Mouse (Mus musculus): ENCODE data around the gene Taf1c. TPM values are rescaled to one million over a fixed set of nuclear protein-coding genes. Genes with fewer than 3 reads are reported as not detected.

Taf1c gene
- polyA plus RNA-seq (2015; fragmentation: Nextera tagmentation; extraction: Ambion mirVana): 11.4 and 11.7 TPM in 2 replicates

- Histone ChIP-seq H3K4me3 (peak within 1 kb of the TSS; percentile 77), H3K27ac (peak within 1 kb of the TSS; percentile 71), H3K36me3 (peaks cover 27% of the 10 kb centered on the region), H3K9ac (peak within 1 kb of the TSS; percentile 79), H3K4me1 (peaks cover 14% of the 10 kb centered on the region), H3K4me2 (peak within 1 kb of the TSS; percentile 80), H3K27me3 (no peaks in the 10 kb centered on the region), H3K9me3 (no peaks in the 10 kb centered on the region)
- whole genome bisulfite sequencing: 0% methylated on average over 23 of the region's 23 CpGs
- peak; percentile 61; the same call in 1 of the 2 replicates for ATAC-seq (ENCODE audit: insufficient number of reproducible peaks, low FRiP score, low TSS enrichment, low read depth)
Observed at GRCm38 (mm10) chr8:119604996-119605395, at the start of gene Taf1c. TSS of gene Taf1c (minus strand) at chr8:119605222.

- Histone ChIP-seq H3K4me3 (no peak overlapping the region), H3K9me3 (no peaks in the 10 kb centered on the region), H3K27ac (no peak overlapping the region), H3K4me1 (peaks cover 11% of the 10 kb centered on the region; the same call in 1 of the 2 replicates), H3K4me2 (no peak overlapping the region), H3K27me3 (no peaks in the 10 kb centered on the region), H3K36me3 (no peaks in the 10 kb centered on the region), H3K9ac (no peak overlapping the region)
- WGBS: 15% methylated on average over 2 of the region's 2 CpGs
- ATAC-seq (ENCODE audit: insufficient number of reproducible peaks, low FRiP score, low TSS enrichment, low read depth): no peak
Observed at GRCm38 (mm10) chr8:119651324-119651723, 46.3 kb upstream of the Taf1c start.

GRCm38 (mm10) chr8:119646846-119647245, 41.8 kb upstream of the Taf1c start:
- WGBS: 81% methylated on average over 7 of the region's 7 CpGs
- no peak for ATAC-seq (ENCODE audit: insufficient number of reproducible peaks, low FRiP score, low TSS enrichment, low read depth)
- Histone ChIP-seq H3K9ac (no peak overlapping the region), H3K36me3 (no peaks in the 10 kb centered on the region), H3K4me3 (no peak overlapping the region), H3K27ac (no peak overlapping the region), H3K27me3 (no peaks in the 10 kb centered on the region), H3K4me2 (no peak overlapping the region), H3K4me1 (peaks cover 10% of the 10 kb centered on the region; the same call in 1 of the 2 replicates), H3K9me3 (no peaks in the 10 kb centered on the region)

- 72% methylated on average over 3 of the region's 3 CpGs for WGBS
Observed at GRCm38 (mm10) chr8:119646197-119646596, 41.2 kb upstream of the Taf1c start.

GRCm38 (mm10) chr8:119644981-119645597, 40.1 kb upstream of the Taf1c start:
- Histone ChIP-seq H3K4me1 (0 out of 2 replicates have a peak, but pooled peaks cover 2% of the 10 kb centered on the region), H3K36me3 (no peaks in the 10 kb centered on the region), H3K9me3 (no peaks in the 10 kb centered on the region), H3K27ac (no peak overlapping the region), H3K9ac (no peak overlapping the region), H3K4me2 (no peak overlapping the region), H3K4me3 (no peak overlapping the region), H3K27me3 (no peaks in the 10 kb centered on the region)
- ATAC-seq (ENCODE audit: insufficient number of reproducible peaks, low FRiP score, low TSS enrichment, low read depth): no peak
- WGBS: 60% methylated on average over 18 of the region's 18 CpGs

More at GRCm38 (mm10) chr8:119646197-119646596, 41.2 kb upstream of the Taf1c start:
- no peak overlapping the region for H3K9ac ChIP-seq
- no peak for ATAC-seq (ENCODE audit: insufficient number of reproducible peaks, low FRiP score, low TSS enrichment, low read depth)
- peaks cover 3% of the 10 kb centered on the region; the same call in 1 of the 2 replicates for H3K4me1 ChIP-seq
- H3K36me3 ChIP-seq: no peaks in the 10 kb centered on the region
- H3K4me2 ChIP-seq: no peak overlapping the region
- no peaks in the 10 kb centered on the region for H3K27me3 ChIP-seq
- H3K27ac ChIP-seq: no peak overlapping the region
- no peak overlapping the region for H3K4me3 ChIP-seq
- H3K9me3 ChIP-seq: no peaks in the 10 kb centered on the region

GRCm38 (mm10) chr8:119644429-119644960, 39.5 kb upstream of the Taf1c start:
- 43% methylated on average over 17 of the region's 17 CpGs for WGBS
- no peak for ATAC-seq (ENCODE audit: insufficient number of reproducible peaks, low FRiP score, low TSS enrichment, low read depth)
- no peaks in the 10 kb centered on the region for H3K27me3 ChIP-seq

GRCm38 (mm10) chr8:119642960-119643359, 37.9 kb upstream of the Taf1c start:
- no peaks in the 10 kb centered on the region for H3K27me3 ChIP-seq
- 93% methylated on average over 1 of the region's 1 CpGs for WGBS
- H3K9me3 ChIP-seq: no peaks in the 10 kb centered on the region
- no peaks in the 10 kb centered on the region for H3K36me3 ChIP-seq
- no peak overlapping the region for H3K4me3 ChIP-seq
- no peak for ATAC-seq (ENCODE audit: insufficient number of reproducible peaks, low FRiP score, low TSS enrichment, low read depth)
- H3K4me1 ChIP-seq: 0 out of 2 replicates have a peak, but pooled peaks cover 2% of the 10 kb centered on the region
- H3K9ac ChIP-seq: no peak overlapping the region
- H3K27ac ChIP-seq: no peak overlapping the region
- H3K4me2 ChIP-seq: no peak overlapping the region

More at GRCm38 (mm10) chr8:119644429-119644960, 39.5 kb upstream of the Taf1c start:
- H3K27ac ChIP-seq: no peak overlapping the region
- no peaks in the 10 kb centered on the region for H3K36me3 ChIP-seq
- no peak overlapping the region for H3K4me3 ChIP-seq
- H3K9ac ChIP-seq: no peak overlapping the region
- no peak overlapping the region for H3K4me2 ChIP-seq
- H3K4me1 ChIP-seq: 0 out of 2 replicates have a peak, but pooled peaks cover 2% of the 10 kb centered on the region
- H3K9me3 ChIP-seq: no peaks in the 10 kb centered on the region

GRCm38 (mm10) chr8:119641058-119641457, 36.0 kb upstream of the Taf1c start:
- no peaks in the 10 kb centered on the region for H3K9me3 ChIP-seq
- no peak for ATAC-seq (ENCODE audit: insufficient number of reproducible peaks, low FRiP score, low TSS enrichment, low read depth)
- H3K4me1 ChIP-seq: 0 out of 2 replicates have a peak, but pooled peaks cover 2% of the 10 kb centered on the region
- no peaks in the 10 kb centered on the region for H3K27me3 ChIP-seq
- no peaks in the 10 kb centered on the region for H3K36me3 ChIP-seq
- H3K4me2 ChIP-seq: no peak overlapping the region
- H3K27ac ChIP-seq: no peak overlapping the region
- whole genome bisulfite sequencing: 82% methylated on average over 5 of the region's 5 CpGs
- H3K4me3 ChIP-seq: no peak overlapping the region
- H3K9ac ChIP-seq: no peak overlapping the region

GRCm38 (mm10) chr8:119639798-119640197, 34.8 kb upstream of the Taf1c start:
- ATAC-seq (ENCODE audit: insufficient number of reproducible peaks, low FRiP score, low TSS enrichment, low read depth): no peak
- H3K27ac ChIP-seq: no peak overlapping the region
- no peaks in the 10 kb centered on the region; the same call in 1 of the 2 replicates for H3K27me3 ChIP-seq
- no peak overlapping the region for H3K4me2 ChIP-seq
- no peaks in the 10 kb centered on the region for H3K36me3 ChIP-seq
- no peak overlapping the region for H3K9ac ChIP-seq
- WGBS: 31% methylated on average over 7 of the region's 7 CpGs
- no peaks in the 10 kb centered on the region for H3K9me3 ChIP-seq
- H3K4me3 ChIP-seq: no peak overlapping the region
- peaks cover 14% of the 10 kb centered on the region for H3K4me1 ChIP-seq

GRCm38 (mm10) chr8:119638261-119638660, 33.2 kb upstream of the Taf1c start:
- H3K4me1 ChIP-seq: peaks cover 16% of the 10 kb centered on the region
- H3K27ac ChIP-seq: no peak overlapping the region
- no peak for ATAC-seq (ENCODE audit: insufficient number of reproducible peaks, low FRiP score, low TSS enrichment, low read depth)
- H3K9me3 ChIP-seq: no peaks in the 10 kb centered on the region
- no peak overlapping the region for H3K9ac ChIP-seq
- H3K4me2 ChIP-seq: no peak overlapping the region
- no peak overlapping the region for H3K4me3 ChIP-seq
- peaks cover 10% of the 10 kb centered on the region for H3K27me3 ChIP-seq
- 73% methylated on average over 6 of the region's 6 CpGs for WGBS
- H3K36me3 ChIP-seq: no peaks in the 10 kb centered on the region

GRCm38 (mm10) chr8:119637381-119637780, 32.4 kb upstream of the Taf1c start:
- H3K36me3 ChIP-seq: no peaks in the 10 kb centered on the region
- H3K27me3 ChIP-seq: peaks cover 18% of the 10 kb centered on the region
- no peak overlapping the region for H3K9ac ChIP-seq
- H3K4me1 ChIP-seq: peaks cover 16% of the 10 kb centered on the region
- WGBS: 81% methylated on average over 4 of the region's 4 CpGs
- no peak overlapping the region for H3K27ac ChIP-seq
- no peaks in the 10 kb centered on the region for H3K9me3 ChIP-seq
- ATAC-seq (ENCODE audit: insufficient number of reproducible peaks, low FRiP score, low TSS enrichment, low read depth): no peak
- no peak overlapping the region for H3K4me3 ChIP-seq
- no peak overlapping the region for H3K4me2 ChIP-seq

- peaks cover 16% of the 10 kb centered on the region for H3K4me1 ChIP-seq
- H3K4me2 ChIP-seq: no peak overlapping the region
- no peak for ATAC-seq (ENCODE audit: insufficient number of reproducible peaks, low FRiP score, low TSS enrichment, low read depth)
- H3K27ac ChIP-seq: no peak overlapping the region
- no peak overlapping the region for H3K9ac ChIP-seq
- WGBS: 49% methylated on average over 7 of the region's 7 CpGs
- no peaks in the 10 kb centered on the region for H3K36me3 ChIP-seq
- no peaks in the 10 kb centered on the region for H3K9me3 ChIP-seq
- no peak overlapping the region for H3K4me3 ChIP-seq
- peaks cover 18% of the 10 kb centered on the region for H3K27me3 ChIP-seq
Observed at GRCm38 (mm10) chr8:119636766-119637165, 31.7 kb upstream of the Taf1c start.

Measured in limb, embryonic 15.5 days (tissue).